Mouse (Mus musculus) spleen, adult 2 months (tissue): ENCODE results near the gene Lsmem1.

Experiments
- CTCF ChIP-seq: fragments of 200-500 bp; IDR thresholded peaks from 2 replicates; pipeline ENCODE4 v1.5.1; 2011; ENCODE audit warnings: mild to moderate bottlenecking, inconsistent platforms; ENCODE audit not compliant: insufficient read depth, insufficient read length, insufficient replicate concordance; ENCODE audit errors: extremely low read depth
- POLR2A ChIP-seq: fragments of 200-500 bp; IDR thresholded peaks from 2 replicates; pipeline ENCODE4 v1.6.1; 2011; ENCODE audit warnings: low read depth, low read length, inconsistent platforms

DNA sequence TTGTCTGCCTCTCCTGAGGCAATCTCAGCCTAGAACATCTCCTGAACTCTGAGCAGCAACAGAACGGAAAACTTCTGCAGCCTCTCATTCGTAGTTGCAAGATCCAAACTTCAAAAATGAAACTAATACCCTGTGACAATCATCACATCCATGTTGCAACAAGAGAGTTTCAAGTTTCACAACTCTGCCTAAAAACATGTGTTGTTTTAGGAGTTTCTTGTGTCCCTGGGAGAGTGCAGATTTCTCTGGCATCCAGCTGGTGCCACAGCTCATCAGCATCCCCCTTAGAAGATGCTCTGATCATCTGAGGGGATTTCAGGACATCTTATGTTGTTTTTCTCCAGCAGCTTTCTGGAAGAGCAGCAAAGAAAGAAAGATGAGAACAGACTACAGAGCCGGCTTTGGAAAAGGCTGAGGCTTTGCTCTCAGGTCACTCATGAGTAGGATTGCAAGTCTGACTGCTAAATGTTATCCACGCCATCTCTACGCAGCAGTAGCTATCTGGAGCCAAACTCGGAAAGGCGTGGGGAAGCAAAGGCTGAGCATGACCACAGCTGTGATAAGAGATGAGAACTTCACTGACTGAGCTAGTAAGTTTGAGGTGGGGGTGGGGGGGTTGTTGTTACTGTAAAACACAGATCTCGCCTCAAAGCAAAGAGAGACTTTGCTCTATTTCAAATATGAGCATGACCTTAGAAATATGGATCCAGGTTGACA lies 46.8 kb downstream of the Lsmem1 start:
- TF ChIP-seq CTCF = no peak
- TF ChIP-seq POLR2A = no peak
